Comparison of ENCODE assay signal across 13 mouse cellular contexts in the genomic region with DNA sequence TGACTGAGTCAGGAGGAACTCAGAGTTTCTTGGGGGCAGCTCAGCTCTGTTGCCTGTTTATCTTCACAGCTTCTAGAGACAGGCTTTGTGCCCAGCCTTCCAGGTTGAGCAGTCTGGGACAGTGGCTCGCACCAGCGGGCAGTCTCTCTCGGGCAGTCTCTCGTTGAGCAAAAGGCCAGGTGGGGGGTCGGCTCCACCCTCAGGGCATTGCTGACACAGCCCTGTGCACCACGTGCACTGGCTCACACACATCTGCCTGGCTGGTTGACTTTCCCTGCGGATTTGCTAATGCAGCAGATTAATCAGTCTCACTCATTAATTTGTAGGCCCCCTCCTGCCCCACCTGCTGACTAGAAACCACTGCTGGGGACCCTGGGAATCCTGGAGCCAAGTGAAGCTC. TPM values are rescaled to one million over a fixed set of nuclear protein-coding genes. Genes with fewer than 3 reads are reported as not detected.
A peak's percentile ranks its signal among the peaks of the same experiment; 100 is the strongest.
DNase-seq lines count a peak whose midpoint lies in the region; ATAC-seq and TF ChIP-seq lines count a peak whose summit lies in the region.
"Had no signal": no experiment of that assay in that cellular context is flagged by ENCODE, and none has a peak within 500 bp of the region (broad histone marks: within the 10 kb centered on the region; RNA-seq: fewer than 3 reads in every experiment).

No protein-coding gene starts in this region.

- TF ChIP-seq POLR2A in kidney, adult 2 months (IDR thresholded peaks at IDR 0.05; ENCODE audit: low read depth, low read length) = no peak
- no peak for TF ChIP-seq POLR2A in thymus, adult 2 months (IDR thresholded peaks at IDR 0.05; ENCODE audit: control insufficient read depth, extremely low read depth, insufficient read depth, low read length, poor library complexity)

- no peak overlapping the region for H3K4me2 ChIP-seq in liver, postnatal 0 days (ENCODE audit: low read depth, low read length)
- no peak overlapping the region for H3K4me2 ChIP-seq in liver, embryonic 12.5 days
- H3K4me2 ChIP-seq in forebrain, embryonic 13.5 days = no peak overlapping the region
- H3K4me2 ChIP-seq in midbrain, embryonic 15.5 days = no peak overlapping the region
- H3K4me2 ChIP-seq: embryonic facial prominence, embryonic 13.5 days had no signal

- WGBS in liver, postnatal 0 days (ENCODE audit: insufficient replicate concordance) = 12% methylated on average over 7 of the region's 7 CpGs
- WGBS in liver, embryonic 12.5 days (ENCODE audit: insufficient replicate concordance) = 8% methylated on average over 7 of the region's 7 CpGs
- under 1% methylated on average over 7 of the region's 7 CpGs for WGBS in forebrain, embryonic 13.5 days
- 9% methylated on average over 7 of the region's 7 CpGs for WGBS in kidney, adult 2 months
- WGBS in midbrain, embryonic 15.5 days = 5% methylated on average over 7 of the region's 7 CpGs
- WGBS in thymus, adult 2 months = 26% methylated on average over 7 of the region's 7 CpGs

- peaks cover 11% of the 10 kb centered on the region for H3K4me1 ChIP-seq in liver, postnatal 0 days (ENCODE audit: insufficient read depth)
- H3K4me1 ChIP-seq in liver, embryonic 12.5 days = no peaks in the 10 kb centered on the region
- H3K4me1 ChIP-seq in forebrain, embryonic 13.5 days = peaks cover 49% of the 10 kb centered on the region
- peaks cover 14% of the 10 kb centered on the region for H3K4me1 ChIP-seq in kidney, adult 2 months (ENCODE audit: control insufficient read depth, insufficient read depth, low read length)
- H3K4me1 ChIP-seq in midbrain, embryonic 15.5 days = peaks cover 51% of the 10 kb centered on the region
- H3K4me1 ChIP-seq in thymus, adult 2 months (replicated peaks; ENCODE audit: control insufficient read depth, insufficient read depth, low read length) = no peaks in the 10 kb centered on the region

- H3K9me3 ChIP-seq in liver, postnatal 0 days (ENCODE audit: low read length) = no peaks in the 10 kb centered on the region
- no peaks in the 10 kb centered on the region for H3K9me3 ChIP-seq in liver, embryonic 12.5 days (replicated peaks)
- H3K9me3 ChIP-seq in forebrain, embryonic 13.5 days (replicated peaks) = no peaks in the 10 kb centered on the region
- H3K9me3 ChIP-seq in midbrain, embryonic 15.5 days = no peaks in the 10 kb centered on the region
- H3K9me3 ChIP-seq: embryonic facial prominence, embryonic 13.5 days; megakaryocyte, embryonic 14.5 days had no signal

- H3K36me3 ChIP-seq in liver, postnatal 0 days (replicated peaks; ENCODE audit: insufficient read depth, low read length) = no peaks in the 10 kb centered on the region
- H3K36me3 ChIP-seq in liver, embryonic 12.5 days = no peaks in the 10 kb centered on the region
- H3K36me3 ChIP-seq in forebrain, embryonic 13.5 days (ENCODE audit: poor library complexity, severe bottlenecking) = no peaks in the 10 kb centered on the region
- H3K36me3 ChIP-seq in kidney, adult 2 months (ENCODE audit: control insufficient read depth, insufficient read depth, low read length) = no peaks in the 10 kb centered on the region
- no peaks in the 10 kb centered on the region for H3K36me3 ChIP-seq in midbrain, embryonic 15.5 days (replicated peaks)
- no peaks in the 10 kb centered on the region for H3K36me3 ChIP-seq in thymus, adult 2 months (ENCODE audit: control insufficient read depth, insufficient read depth, low read length)
- H3K36me3 ChIP-seq: embryonic facial prominence, embryonic 13.5 days had no signal

- peaks cover 40% of the 10 kb centered on the region for H3K27me3 ChIP-seq in liver, postnatal 0 days (ENCODE audit: insufficient read depth, low read length)
- H3K27me3 ChIP-seq in liver, embryonic 12.5 days (replicated peaks) = peaks cover 66% of the 10 kb centered on the region
- peaks cover 41% of the 10 kb centered on the region for H3K27me3 ChIP-seq in forebrain, embryonic 13.5 days
- no peaks in the 10 kb centered on the region for H3K27me3 ChIP-seq in kidney, adult 2 months (replicated peaks; ENCODE audit: control insufficient read depth, insufficient read depth, low read length)
- H3K27me3 ChIP-seq in midbrain, embryonic 15.5 days (replicated peaks) = no peaks in the 10 kb centered on the region
- H3K27me3 ChIP-seq in thymus, adult 2 months (ENCODE audit: control insufficient read depth, insufficient read depth, low read length) = peaks cover 6% of the 10 kb centered on the region

- no peak overlapping the region for H3K27ac ChIP-seq in liver, postnatal 0 days (ENCODE audit: low read depth)
- no peak overlapping the region for H3K27ac ChIP-seq in liver, embryonic 12.5 days
- H3K27ac ChIP-seq in forebrain, embryonic 13.5 days = peak overlapping the region; percentile 49; the same call in 1 of the 2 replicates
- H3K27ac ChIP-seq in kidney, adult 2 months (ENCODE audit: insufficient read depth, low read depth, low read length) = peak overlapping the region; percentile 70
- peak overlapping the region; percentile 53 for H3K27ac ChIP-seq in midbrain, embryonic 15.5 days
- H3K27ac ChIP-seq in thymus, adult 2 months (ENCODE audit: control insufficient read depth, insufficient read depth, low read length) = no peak overlapping the region
- H3K27ac ChIP-seq: embryonic facial prominence, embryonic 13.5 days; liver, embryonic 14.5 days had no signal

- ATAC-seq in liver, postnatal 0 days = peak; percentile 65
- ATAC-seq in liver, embryonic 12.5 days = no peak; the same call in 1 of the 2 replicates
- no peak for ATAC-seq in forebrain, embryonic 13.5 days
- 0 out of 2 replicates have a peak, but pooled peaks have one; percentile 13 for ATAC-seq in midbrain, embryonic 15.5 days (replicated peaks)

- no peak overlapping the region for H3K4me3 ChIP-seq in liver, postnatal 0 days (ENCODE audit: low read depth, low read length)
- H3K4me3 ChIP-seq in liver, embryonic 12.5 days = no peak overlapping the region
- no peak overlapping the region for H3K4me3 ChIP-seq in forebrain, embryonic 13.5 days
- H3K4me3 ChIP-seq in kidney, adult 2 months (ENCODE audit: insufficient read depth, low read depth, low read length) = no peak overlapping the region
- no peak overlapping the region for H3K4me3 ChIP-seq in midbrain, embryonic 15.5 days
- no peak overlapping the region for H3K4me3 ChIP-seq in thymus, adult 2 months (ENCODE audit: control insufficient read depth, insufficient read depth, low read length)
- H3K4me3 ChIP-seq: embryonic facial prominence, embryonic 13.5 days; megakaryocyte, embryonic 14.5 days had no signal

- TF ChIP-seq EP300 in liver, postnatal 0 days (IDR thresholded peaks at IDR 0.05; ENCODE audit: low read depth) = no peak

- TF ChIP-seq CTCF in liver, postnatal 0 days (IDR thresholded peaks at IDR 0.05; ENCODE audit: low read depth) = no peak
- no peak for TF ChIP-seq CTCF in kidney, adult 2 months (conservative IDR thresholded peaks at IDR 0.05; ENCODE audit: insufficient read depth, insufficient read length, low read depth, low read length)
- TF ChIP-seq CTCF in thymus, adult 2 months (IDR thresholded peaks at IDR 0.05; ENCODE audit: borderline replicate concordance, control insufficient read depth, extremely low read depth, insufficient read depth, low read length, poor library complexity) = no peak

- no peak overlapping the region for H3K9ac ChIP-seq in liver, postnatal 0 days (replicated peaks)
- H3K9ac ChIP-seq in liver, embryonic 12.5 days = no peak overlapping the region
- peak overlapping the region; percentile 26; the same call in 1 of the 2 replicates for H3K9ac ChIP-seq in forebrain, embryonic 13.5 days
- H3K9ac ChIP-seq in midbrain, embryonic 15.5 days = no peak overlapping the region
- H3K9ac ChIP-seq: embryonic facial prominence, embryonic 13.5 days; liver, embryonic 14.5 days had no signal

- DNase-seq in liver, postnatal 0 days = peak; percentile 36
- peak; percentile 92 for DNase-seq in kidney, adult 2 months
- no peak for DNase-seq in right cerebral cortex, postnatal 25 days
- DNase-seq in thymus, adult 2 months = no peak
- DNase-seq in urinary bladder, adult 2 months (ENCODE audit: low spot score) = no peak
- DNase-seq: gastrocnemius, postnatal 10 days; right cerebral cortex, adult 18-20 months had no signal

RNA-seq across cellular contexts. Expression of gene Chrna4, which starts 1.4 kb away (rescaled TPM):
- 0.02 and 0.05 TPM in 2 replicates for polyA plus RNA-seq in liver, postnatal 0 days (2015; fragmentation: Nextera tagmentation; extraction: Ambion mirVana)
- 0.29 and 0.54 TPM in 2 replicates for polyA plus RNA-seq in liver, embryonic 12.5 days (2016; fragmentation: Nextera tagmentation; extraction: Ambion mirVana)
- 13.0 and 13.4 TPM in 2 replicates for polyA plus RNA-seq in forebrain, embryonic 13.5 days (2015; fragmentation: Nextera tagmentation; extraction: Ambion mirVana)
- 37.8 and 42.6 TPM in 2 replicates for polyA plus RNA-seq in kidney, adult 2 months (2012; rRNA removed)
- 46.3 and 55.9 TPM in 2 replicates for polyA plus RNA-seq in midbrain, embryonic 15.5 days (2015; fragmentation: Nextera tagmentation; extraction: Ambion mirVana)
- 0.18 and 0.27 TPM in 2 replicates for polyA plus RNA-seq in thymus, adult 2 months (2012; rRNA removed)
- polyA plus RNA-seq in urinary bladder, adult 2 months (2012; rRNA removed) = 0.03 TPM in 2 replicates

RNA-seq across cellular contexts. Expression of gene Col20a1, which starts 55.6 kb away (rescaled TPM):
- 0.12 and 0.18 TPM in 2 replicates for polyA plus RNA-seq in liver, postnatal 0 days (2015; fragmentation: Nextera tagmentation; extraction: Ambion mirVana)
- 0.15 and 0.23 TPM in 2 replicates for polyA plus RNA-seq in liver, embryonic 12.5 days (2016; fragmentation: Nextera tagmentation; extraction: Ambion mirVana)
- 0.21 and 0.28 TPM in 2 replicates for polyA plus RNA-seq in forebrain, embryonic 13.5 days (2015; fragmentation: Nextera tagmentation; extraction: Ambion mirVana)
- polyA plus RNA-seq in kidney, adult 2 months (2012; rRNA removed) = 1.2 and 1.3 TPM in 2 replicates
- polyA plus RNA-seq in midbrain, embryonic 15.5 days (2015; fragmentation: Nextera tagmentation; extraction: Ambion mirVana) = 0.11 and 0.22 TPM in 2 replicates
- polyA plus RNA-seq in thymus, adult 2 months (2012; rRNA removed) = 2.5 and 3.3 TPM in 2 replicates
- 4.1 and 4.5 TPM in 2 replicates for polyA plus RNA-seq in urinary bladder, adult 2 months (2012; rRNA removed)

Comparison
In these comparisons a context has a peak if more than half of its experiments do, and no peak if none do; other contexts are left out.
1. ATAC-seq: peak in liver, postnatal 0 days (single experiment) and midbrain, embryonic 15.5 days (single experiment); none in liver, embryonic 12.5 days (single experiment) and forebrain, embryonic 13.5 days (single experiment).
2. DNase-seq: peak in liver, postnatal 0 days (single experiment) and kidney, adult 2 months (single experiment); none in right cerebral cortex, postnatal 25 days (single experiment), thymus, adult 2 months (single experiment) and urinary bladder, adult 2 months (single experiment).
3. H3K27ac ChIP-seq: peak in forebrain, embryonic 13.5 days (single experiment), kidney, adult 2 months (single experiment) and midbrain, embryonic 15.5 days (single experiment); none in liver, postnatal 0 days (single experiment), liver, embryonic 12.5 days (single experiment) and thymus, adult 2 months (single experiment).